Mouse (Mus musculus): Measurements from ENCODE around the gene Igf1r. TPM values are rescaled to one million over a fixed set of nuclear protein-coding genes. Genes with fewer than 3 reads are reported as not detected.

Igf1r gene
- polyA plus RNA-seq, 1 experiment, result 16.9 TPM

- Histone ChIP-seq H3K4me3 (replicated peaks; ENCODE audit: extremely low read depth, low read depth, low read length) (no peak overlapping the region), H3K4me1 (ENCODE audit: control insufficient read depth, insufficient read depth, low read length) (peaks cover 9% of the 10 kb centered on the region)
- no peak for TF ChIP-seq POLR2A (IDR thresholded peaks at IDR 0.05; ENCODE audit: borderline replicate concordance, extremely low read depth, low read depth, low read length)
- TF ChIP-seq CTCF (IDR thresholded peaks at IDR 0.05; ENCODE audit: insufficient read depth, low read length), result no peak
- WGBS, result 44% methylated on average over 7 of the region's 7 CpGs
- DNase-seq, result no peak
Measured at GRCm38 (mm10) chr7:67994346-67994858, 41.8 kb downstream of the Igf1r start.

- Histone ChIP-seq H3K4me3 (replicated peaks; ENCODE audit: extremely low read depth, low read depth, low read length) (no peak overlapping the region), H3K4me1 (ENCODE audit: control insufficient read depth, insufficient read depth, low read length) (peaks cover 12% of the 10 kb centered on the region)
- no peak for TF ChIP-seq CTCF (IDR thresholded peaks at IDR 0.05; ENCODE audit: insufficient read depth, low read length)
- no peak for TF ChIP-seq POLR2A (IDR thresholded peaks at IDR 0.05; ENCODE audit: borderline replicate concordance, extremely low read depth, low read depth, low read length)
- no peak for DNase-seq
- WGBS, result 66% methylated on average over 8 of the region's 8 CpGs
Measured at GRCm38 (mm10) chr7:67995276-67995675, 42.6 kb downstream of the Igf1r start.

GRCm38 (mm10) chr7:67996202-67996960 lies 43.8 kb downstream of the Igf1r start:
- DNase-seq, result no peak
- H3K4me1 ChIP-seq (ENCODE audit: control insufficient read depth, insufficient read depth, low read length), result peaks cover 12% of the 10 kb centered on the region
- 49% methylated on average over 12 of the region's 12 CpGs for WGBS

GRCm38 (mm10) chr7:68001269-68001668 lies 48.6 kb downstream of the Igf1r start:
- 89% methylated on average over 5 of the region's 5 CpGs for WGBS
- H3K4me1 ChIP-seq (ENCODE audit: control insufficient read depth, insufficient read depth, low read length), result peaks cover 12% of the 10 kb centered on the region
- DNase-seq, result no peak
- TF ChIP-seq POLR2A (IDR thresholded peaks at IDR 0.05; ENCODE audit: borderline replicate concordance, extremely low read depth, low read depth, low read length), result no peak
- TF ChIP-seq CTCF (IDR thresholded peaks at IDR 0.05; ENCODE audit: insufficient read depth, low read length), result no peak
- no peak overlapping the region for H3K4me3 ChIP-seq (replicated peaks; ENCODE audit: extremely low read depth, low read depth, low read length)

More at GRCm38 (mm10) chr7:67996202-67996960, 43.8 kb downstream of the Igf1r start:
- no peak overlapping the region for H3K4me3 ChIP-seq (replicated peaks; ENCODE audit: extremely low read depth, low read depth, low read length)
- TF ChIP-seq POLR2A (IDR thresholded peaks at IDR 0.05; ENCODE audit: borderline replicate concordance, extremely low read depth, low read depth, low read length) (no peak), CTCF (IDR thresholded peaks at IDR 0.05; ENCODE audit: insufficient read depth, low read length) (no peak)

- H3K4me1 ChIP-seq (ENCODE audit: control insufficient read depth, insufficient read depth, low read length), result peaks cover 2% of the 10 kb centered on the region
- TF ChIP-seq CTCF (IDR thresholded peaks at IDR 0.05; ENCODE audit: insufficient read depth, low read length), result no peak
- TF ChIP-seq POLR2A (IDR thresholded peaks at IDR 0.05; ENCODE audit: borderline replicate concordance, extremely low read depth, low read depth, low read length), result no peak
- WGBS, result 91% methylated on average over 7 of the region's 7 CpGs
- no peak for DNase-seq
- H3K4me3 ChIP-seq (replicated peaks; ENCODE audit: extremely low read depth, low read depth, low read length), result no peak overlapping the region
Measured at GRCm38 (mm10) chr7:68006074-68006473, 53.4 kb downstream of the Igf1r start.

GRCm38 (mm10) chr7:68006496-68006895 lies 53.9 kb downstream of the Igf1r start:
- TF ChIP-seq POLR2A (IDR thresholded peaks at IDR 0.05; ENCODE audit: borderline replicate concordance, extremely low read depth, low read depth, low read length), result no peak
- TF ChIP-seq CTCF (IDR thresholded peaks at IDR 0.05; ENCODE audit: insufficient read depth, low read length), result no peak
- H3K4me3 ChIP-seq (replicated peaks; ENCODE audit: extremely low read depth, low read depth, low read length), result no peak overlapping the region
- WGBS, result 60% methylated on average over 6 of the region's 6 CpGs
- peaks cover 2% of the 10 kb centered on the region for H3K4me1 ChIP-seq (ENCODE audit: control insufficient read depth, insufficient read depth, low read length)
- DNase-seq, result no peak

GRCm38 (mm10) chr7:68009635-68010034 lies 57.0 kb downstream of the Igf1r start:
- peaks cover 11% of the 10 kb centered on the region for H3K4me1 ChIP-seq (ENCODE audit: control insufficient read depth, insufficient read depth, low read length)
- TF ChIP-seq POLR2A (IDR thresholded peaks at IDR 0.05; ENCODE audit: borderline replicate concordance, extremely low read depth, low read depth, low read length) (no peak), CTCF (IDR thresholded peaks at IDR 0.05; ENCODE audit: insufficient read depth, low read length) (no peak)
- no peak for DNase-seq
- no peak overlapping the region for H3K4me3 ChIP-seq (replicated peaks; ENCODE audit: extremely low read depth, low read depth, low read length)
- 72% methylated on average over 8 of the region's 8 CpGs for WGBS

- H3K4me3 ChIP-seq (replicated peaks; ENCODE audit: extremely low read depth, low read depth, low read length), result no peak overlapping the region
- 79% methylated on average over 7 of the region's 7 CpGs for WGBS
- TF ChIP-seq CTCF (IDR thresholded peaks at IDR 0.05; ENCODE audit: insufficient read depth, low read length) (no peak), POLR2A (IDR thresholded peaks at IDR 0.05; ENCODE audit: borderline replicate concordance, extremely low read depth, low read depth, low read length) (no peak)
- no peak for DNase-seq
- peaks cover 12% of the 10 kb centered on the region for H3K4me1 ChIP-seq (ENCODE audit: control insufficient read depth, insufficient read depth, low read length)
Measured at GRCm38 (mm10) chr7:68010168-68010567, 57.5 kb downstream of the Igf1r start.

- H3K4me3 ChIP-seq (replicated peaks; ENCODE audit: extremely low read depth, low read depth, low read length), result no peak overlapping the region
- no peak for TF ChIP-seq POLR2A (IDR thresholded peaks at IDR 0.05; ENCODE audit: borderline replicate concordance, extremely low read depth, low read depth, low read length)
- TF ChIP-seq CTCF (IDR thresholded peaks at IDR 0.05; ENCODE audit: insufficient read depth, low read length), result no peak
- WGBS, result 68% methylated on average over 3 of the region's 3 CpGs
Measured at GRCm38 (mm10) chr7:68010802-68011201, 58.2 kb downstream of the Igf1r start.

More at GRCm38 (mm10) chr7:68010802-68011201, 58.2 kb downstream of the Igf1r start:
- H3K4me1 ChIP-seq (ENCODE audit: control insufficient read depth, insufficient read depth, low read length), result peaks cover 12% of the 10 kb centered on the region
- DNase-seq, result no peak

All from lung, adult 2 months (tissue).